Mouse (Mus musculus) layer of hippocampus, postnatal 10 days (tissue): ENCODE measurements around the gene Them5. TPM values are rescaled to one million over a fixed set of nuclear protein-coding genes. Genes with fewer than 3 reads are reported as not detected.

ENCODE experiments used
- total RNA-seq, 2 experiments: library from RNA; stranded (reverse); gene quantifications; 2 replicates each; pipeline ENCODE4 v1.2.3; 2021

Them5 gene
- total RNA-seq, 2 experiments from 2014 or later: not detected

Other genes with a start within 250 kb of the Them5 start
- not detected for gene Gm10696, start 163.9 kb upstream of the Them5 start, total RNA-seq
- not detected for gene Gm5286, start 145.4 kb upstream of the Them5 start, total RNA-seq
- not detected for gene Gm4778, start 78.1 kb upstream of the Them5 start, total RNA-seq
- 10 to 100 TPM; 27.9 to 33.4 TPM for gene Them4, start 32.0 kb upstream of the Them5 start, total RNA-seq
- under 1 TPM in 1 of 2 experiments, not detected in 1; 0.46 TPM for gene C2cd4d, start 20.3 kb downstream of the Them5 start, total RNA-seq
- under 1 TPM; 0.16 to 0.62 TPM for gene Rorc, start 30.7 kb downstream of the Them5 start, total RNA-seq
- gene Lingo4, start 56.4 kb downstream of the Them5 start, total RNA-seq: 1 to 10 TPM; 1.3 to 1.5 TPM
- 10 to 100 TPM; 43.9 to 47.7 TPM for gene Tdrkh, start 71.2 kb downstream of the Them5 start, total RNA-seq
- 10 to 100 TPM; 45.3 to 48.8 TPM for gene Mrpl9, start 101.2 kb downstream of the Them5 start, total RNA-seq
- not detected for gene Oaz3, start 101.8 kb downstream of the Them5 start, total RNA-seq
- 100 to 1,000 TPM; 222 to 249 TPM for gene Celf3, start 136.2 kb downstream of the Them5 start, total RNA-seq
- 1 to 10 TPM; 5.7 to 8.8 TPM for gene Riiad1, start 138.2 kb downstream of the Them5 start, total RNA-seq
- gene Snx27, start 240.6 kb downstream of the Them5 start, total RNA-seq: 10 to 100 TPM; 80.2 to 88.8 TPM